Mouse (Mus musculus) cortical plate, adult 2 months (tissue): ENCODE data around the gene Rab5c.

Source experiments
- CTCF ChIP-seq: fragments of 200-500 bp; IDR thresholded peaks from 2 replicates; pipeline ENCODE4 v1.5.1; 2011; ENCODE audit warnings: mild to moderate bottlenecking, control low read depth, low read length; ENCODE audit not compliant: insufficient read depth; ENCODE audit errors: extremely low read depth
- POLR2A ChIP-seq: fragments of 200-500 bp; IDR thresholded peaks from 2 replicates; pipeline ENCODE4 v1.6.1; 2011; ENCODE audit warnings: mild to moderate bottlenecking, low read length, control low read depth; ENCODE audit not compliant: insufficient read depth; ENCODE audit errors: extremely low read depth

DNA sequence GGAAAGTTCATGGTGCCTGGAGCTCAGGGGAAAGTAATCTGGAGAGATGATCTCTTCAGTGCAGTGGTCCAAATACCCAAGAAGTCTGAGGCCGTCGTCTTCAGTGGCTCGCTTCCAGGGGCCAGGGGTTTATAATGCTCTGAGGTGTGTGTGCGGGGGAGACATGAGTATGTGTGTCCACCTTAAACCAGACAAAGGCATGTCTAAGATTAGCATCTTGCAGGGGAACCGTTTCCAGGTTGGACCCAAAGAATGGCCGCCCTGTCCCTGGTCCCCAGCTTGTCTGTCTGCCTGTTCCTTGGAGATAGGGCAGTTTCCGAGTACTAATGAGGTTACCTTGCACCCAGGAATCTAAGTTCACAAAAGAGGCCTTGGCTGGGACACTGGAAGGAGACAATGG lies 24.8 kb upstream of the Rab5c start, which contains the start of gene Hcrt:
- TF ChIP-seq POLR2A (no peak), CTCF (no peak)
